Mouse (Mus musculus): ENCODE measurements around the gene Bves.
"Not testable (repeated sequence)": the region's sequence is repeated elsewhere in the genome, so short reads cannot be mapped to it uniquely, and the experiment has no call there.

Bves gene

DNA sequence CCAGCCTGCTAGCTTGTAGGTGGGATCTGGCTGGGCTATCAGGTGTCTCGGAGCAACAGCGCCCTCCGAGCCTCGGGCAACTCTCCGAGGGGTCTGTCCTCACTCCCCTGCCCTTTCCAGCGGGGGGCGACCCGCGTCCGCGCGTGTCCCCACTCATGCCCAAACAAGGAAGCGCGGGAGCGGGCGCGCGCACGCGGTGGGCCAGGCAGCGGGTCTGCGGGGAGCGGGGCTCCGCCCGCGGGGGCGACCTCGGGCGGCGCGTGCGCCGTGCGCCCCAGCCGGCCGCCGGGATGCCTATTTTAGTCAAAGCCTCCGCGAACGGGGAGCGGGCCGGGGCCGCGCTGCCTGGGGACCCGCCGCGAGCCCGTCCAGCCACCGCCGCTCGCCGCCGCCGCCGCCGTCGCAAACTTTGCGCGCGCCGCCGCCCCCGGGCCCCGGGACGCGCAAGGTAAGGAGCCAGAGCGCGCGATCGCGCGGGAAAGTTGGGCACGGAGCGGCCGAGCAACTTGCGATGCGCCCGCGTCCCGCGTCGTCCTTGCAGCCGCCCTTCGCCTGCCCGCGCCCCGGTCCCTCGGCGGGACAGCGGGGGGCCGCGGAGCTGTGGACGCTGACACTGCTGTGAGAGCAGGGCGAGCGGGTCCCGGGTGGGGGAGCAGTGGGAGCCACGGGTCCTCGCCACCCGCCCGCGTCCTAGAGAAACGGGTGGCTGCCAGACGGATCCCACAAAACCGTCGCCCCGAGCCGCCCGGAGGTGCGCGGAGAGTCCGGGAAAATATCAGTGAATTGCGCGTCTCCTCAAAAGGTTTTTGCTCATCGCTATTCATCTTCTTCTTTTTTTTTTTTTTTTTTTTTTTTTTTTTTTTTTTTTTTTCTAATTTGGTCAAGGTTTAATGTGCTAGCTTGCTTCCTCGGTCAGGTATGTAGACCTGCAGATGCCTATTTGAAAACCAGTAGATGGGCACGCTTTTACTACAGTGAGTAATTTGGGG lies at the start of gene Bves:
Bves (plus strand) TSS at position 339 of the 989 bp plus-strand sequence.
- peak; percentile 13 to 56 for DNase-seq

DNA sequence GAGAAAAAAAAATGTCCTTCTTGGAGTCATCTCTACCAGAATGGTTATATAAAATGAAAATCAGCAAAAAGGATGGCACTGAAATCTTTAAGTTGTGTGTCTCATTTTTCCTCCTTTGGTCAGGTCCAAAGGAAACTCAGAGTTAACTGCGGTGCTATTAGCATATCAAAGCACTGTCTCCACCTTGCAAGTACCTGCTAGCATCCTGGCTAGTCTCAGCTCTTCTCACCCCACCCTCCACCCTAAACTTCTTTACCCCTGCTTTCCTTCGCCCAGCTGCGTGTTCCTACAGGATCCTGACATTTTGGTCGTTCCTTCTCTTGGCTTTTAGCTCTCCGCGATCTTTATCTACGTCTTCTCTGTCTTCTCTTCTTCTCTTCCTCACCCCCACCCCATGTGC lies 47.2 kb upstream of the Bves start:
- DNase-seq, result no peak

DNA sequence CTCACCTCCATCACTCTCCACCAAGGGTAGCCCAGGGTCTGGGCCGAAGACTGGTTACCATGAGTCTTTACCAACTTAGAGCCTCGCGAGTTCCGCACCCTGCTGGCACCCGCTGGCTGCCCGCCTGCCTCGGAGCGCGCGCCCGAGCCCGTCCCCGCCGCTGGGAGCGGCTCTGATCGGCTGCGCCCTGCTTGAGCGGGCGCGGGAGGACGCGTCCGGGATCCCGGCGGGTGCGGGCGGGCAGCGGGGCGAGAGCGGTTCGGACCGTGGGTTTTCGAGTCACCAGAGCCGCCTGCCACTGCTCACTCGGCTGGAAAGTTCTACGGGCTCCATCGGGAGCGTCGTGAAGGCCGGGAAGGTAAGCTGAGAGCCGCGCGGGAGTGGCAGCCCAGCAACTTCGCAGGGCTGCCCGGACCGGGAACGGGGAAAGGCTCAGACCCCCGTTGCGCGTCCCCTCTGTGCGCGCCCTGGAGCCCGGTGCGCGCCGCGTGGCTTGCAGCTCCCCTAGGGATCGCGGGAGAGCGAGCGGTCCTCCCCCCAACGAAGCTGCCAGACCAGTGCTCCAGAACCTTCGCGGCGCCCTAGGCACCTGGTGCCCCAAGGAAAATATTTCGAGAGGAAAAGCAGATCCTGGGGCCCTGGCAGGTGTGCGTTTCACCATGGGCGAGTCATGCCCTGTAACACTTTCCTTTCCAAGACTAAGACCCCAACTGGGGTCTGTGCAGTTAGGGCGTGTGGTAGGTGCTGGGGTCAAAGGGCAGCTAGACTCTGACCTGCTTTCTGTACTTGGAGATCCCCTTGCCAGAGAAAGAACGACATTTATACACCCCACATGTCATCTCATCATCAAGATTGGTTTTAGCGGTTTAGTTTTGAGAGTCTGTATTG lies 46.1 kb upstream of the Bves start:
- peak; percentile 6 to 33 for DNase-seq

DNA sequence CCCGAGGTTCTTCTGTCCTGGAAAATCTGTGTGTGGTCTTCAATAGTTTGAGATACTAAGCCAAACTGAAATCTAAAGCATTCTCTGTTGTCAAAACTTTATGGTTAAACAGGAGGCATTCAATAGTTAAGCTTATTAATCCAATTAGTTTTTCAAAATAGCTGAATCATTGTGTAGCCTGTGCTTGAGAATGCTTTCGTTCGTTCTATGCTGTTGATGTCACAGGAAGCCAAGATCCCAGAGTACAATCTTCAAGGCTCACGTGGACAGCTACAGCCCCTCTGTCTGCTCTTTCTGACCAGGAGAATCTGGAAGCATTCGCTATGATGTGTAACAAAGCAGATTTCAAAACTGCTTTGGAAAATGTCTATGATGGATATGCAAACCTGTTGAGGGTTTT lies 45.0 kb upstream of the Bves start:
- no peak for DNase-seq

DNA sequence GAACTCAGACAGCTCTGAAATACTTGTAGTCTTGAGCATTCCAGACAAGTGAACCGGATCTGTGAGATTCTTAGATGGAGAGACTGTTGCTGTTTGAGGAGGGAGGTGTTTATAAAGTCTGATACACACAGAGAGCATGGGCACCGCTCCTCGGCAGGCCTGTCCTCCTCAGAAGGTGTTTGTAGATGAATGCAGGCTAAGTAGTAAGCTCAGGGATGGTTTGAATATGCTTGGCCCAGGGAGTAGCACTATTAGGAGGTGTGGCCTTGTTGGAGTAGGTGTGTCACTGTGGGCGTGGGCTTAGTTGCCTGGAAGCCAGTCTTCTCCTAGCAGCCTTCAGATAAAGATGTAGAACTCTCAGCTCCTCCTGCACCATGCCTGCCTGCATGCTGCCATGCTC lies 43.4 kb upstream of the Bves start:
- not testable (repeated sequence) for DNase-seq

DNA sequence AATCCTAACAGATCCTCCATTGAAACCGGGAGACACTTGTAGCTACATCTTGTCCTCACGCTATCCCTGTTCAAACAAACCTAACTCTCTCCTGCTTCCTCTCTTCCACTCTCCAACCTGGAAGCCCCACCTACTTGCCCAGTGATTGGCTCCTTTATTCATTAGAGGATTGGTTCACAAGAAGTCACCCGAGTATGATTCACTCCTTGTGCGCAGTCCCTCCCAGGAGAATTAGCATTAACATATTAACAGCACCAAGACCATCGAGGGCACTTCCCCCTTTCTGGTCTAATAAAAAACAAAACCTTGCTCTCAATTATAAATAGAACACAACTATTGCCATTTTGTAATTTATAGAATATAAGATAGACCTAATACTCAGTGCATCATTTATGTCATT lies 40.5 kb upstream of the Bves start:
- no peak for DNase-seq

DNA sequence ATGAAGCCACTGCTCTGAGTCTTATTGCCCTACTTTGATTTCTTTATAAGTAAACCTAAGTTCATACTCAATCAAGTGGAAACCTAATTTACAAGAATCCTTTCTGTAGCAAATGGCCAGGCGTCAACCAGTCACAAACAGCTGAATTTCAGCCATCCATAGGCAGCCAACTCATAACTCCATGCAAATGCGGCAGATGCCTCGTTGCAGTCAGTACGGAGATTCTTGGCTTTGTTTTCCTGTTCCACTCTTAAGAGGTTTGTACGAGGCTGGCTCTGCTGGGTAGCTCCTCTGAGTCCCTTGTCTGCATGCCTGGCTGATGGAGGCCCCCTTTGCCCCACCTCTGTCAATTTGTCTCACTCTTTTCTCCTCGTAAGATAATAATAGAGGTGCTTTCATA lies 37.1 kb upstream of the Bves start:
- DNase-seq, result no peak

DNA sequence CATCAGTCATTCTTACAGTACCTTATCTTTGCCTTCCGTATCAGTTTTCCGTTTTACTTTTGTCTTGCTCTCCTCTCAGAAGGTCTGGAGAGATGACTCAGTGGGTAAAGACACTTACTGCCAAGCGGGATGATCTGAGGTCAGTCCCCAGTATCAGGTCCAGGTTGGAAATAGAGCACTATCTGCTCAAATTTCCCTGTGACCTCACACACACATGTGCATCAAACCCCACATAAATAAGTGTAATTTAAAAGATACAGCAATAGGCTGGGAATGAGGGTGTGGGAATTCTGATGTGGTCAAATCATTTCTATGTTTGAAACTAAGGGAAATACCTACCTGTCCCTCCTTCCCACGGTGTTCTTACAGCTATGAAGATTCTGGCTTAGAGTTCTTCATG lies 36.1 kb upstream of the Bves start:
- no peak for DNase-seq

DNA sequence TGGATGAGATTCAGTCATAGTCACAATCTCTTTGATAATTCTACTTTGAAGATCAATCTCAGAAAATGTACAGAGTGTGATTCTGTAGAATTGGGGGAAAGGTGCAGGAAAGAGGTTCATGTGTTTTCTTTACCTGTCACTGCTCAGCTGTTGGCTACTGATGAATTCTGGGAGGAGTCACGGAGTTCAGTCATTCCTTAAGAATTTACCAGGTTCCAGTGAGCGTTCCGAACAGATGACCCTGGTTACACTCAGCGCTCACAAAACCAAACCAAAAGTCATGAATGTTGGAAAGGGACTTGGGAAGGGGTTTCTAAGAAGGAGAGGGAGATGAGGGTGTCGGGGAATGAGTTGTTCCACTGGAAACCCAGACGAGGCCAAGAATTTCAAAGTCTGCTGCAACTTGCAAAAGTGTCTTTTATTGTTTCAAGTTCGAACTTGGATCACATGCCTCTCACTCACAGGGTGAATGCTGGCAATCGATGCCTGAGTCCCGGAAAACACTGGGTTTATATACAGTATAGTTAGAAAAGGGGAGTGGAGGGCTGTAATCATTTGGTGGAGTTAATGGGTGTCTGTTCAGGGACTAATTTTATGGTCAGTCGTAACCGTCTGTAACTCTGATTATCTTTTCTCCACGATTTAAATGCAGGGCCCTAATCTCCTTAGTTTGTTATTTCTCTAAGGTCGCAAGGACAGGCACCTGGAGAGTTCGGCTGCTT lies 32.1 kb upstream of the Bves start:
- DNase-seq, result no peak

DNA sequence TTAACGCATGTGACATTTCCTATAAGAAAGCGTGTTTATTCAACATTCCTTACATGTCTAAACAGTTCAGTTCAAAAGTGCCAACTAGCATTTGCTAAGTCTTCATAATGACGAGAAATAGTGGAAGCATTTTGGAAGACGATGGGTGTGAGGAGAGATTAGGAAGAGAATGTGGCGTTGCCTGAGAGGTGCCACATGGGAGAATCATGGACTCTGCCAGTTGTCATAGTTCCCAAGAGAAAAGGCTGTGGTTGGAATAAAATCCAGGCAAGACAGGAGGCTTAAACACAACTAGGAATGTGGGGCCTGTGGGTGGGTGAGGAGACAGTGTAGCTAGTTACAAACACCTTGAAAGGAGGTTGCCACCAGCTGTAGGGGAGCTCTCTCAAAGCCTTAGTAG lies 30.4 kb upstream of the Bves start:
- peak in 1 of 2 experiments; percentile 38 for DNase-seq

DNA sequence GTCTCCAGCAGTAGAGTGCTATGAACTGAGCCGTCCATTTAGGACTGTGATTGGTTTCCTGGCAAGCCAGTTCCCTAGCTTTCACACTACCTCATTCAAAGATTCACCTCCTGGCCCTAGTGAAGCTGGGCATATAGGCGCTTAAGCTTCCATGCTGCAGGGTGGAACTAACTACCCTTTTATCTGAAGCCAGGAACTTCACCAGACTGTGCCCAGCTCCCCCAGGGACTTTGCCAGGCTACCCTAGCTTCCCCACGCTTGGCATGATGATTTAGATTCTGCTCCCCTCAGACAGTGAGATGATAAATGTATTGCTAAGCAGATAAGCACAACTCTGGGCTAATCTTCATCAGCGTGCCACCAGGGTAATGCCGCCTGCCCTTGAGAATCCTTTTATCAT lies 24.4 kb upstream of the Bves start:
- no peak for DNase-seq

DNA sequence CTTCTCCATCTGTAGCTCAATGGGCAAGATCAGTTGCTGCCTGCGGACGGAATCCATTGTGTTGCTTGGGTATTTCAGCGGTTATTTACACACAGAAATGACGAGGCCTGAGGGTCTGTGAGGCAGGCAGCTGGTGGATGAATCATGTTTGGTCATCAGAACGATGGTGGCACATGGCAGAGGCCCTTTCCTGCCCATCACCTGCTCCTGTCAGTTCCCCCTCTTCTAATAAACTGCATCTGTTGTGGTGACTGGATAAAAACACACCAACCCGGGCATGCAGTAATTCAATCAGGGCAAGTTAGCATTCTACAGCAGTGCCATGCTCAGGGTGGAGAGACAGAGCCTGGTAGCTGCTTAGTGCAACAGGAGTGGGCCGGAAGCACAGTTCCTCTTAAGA lies 23.9 kb upstream of the Bves start:
- DNase-seq, result no peak

DNA sequence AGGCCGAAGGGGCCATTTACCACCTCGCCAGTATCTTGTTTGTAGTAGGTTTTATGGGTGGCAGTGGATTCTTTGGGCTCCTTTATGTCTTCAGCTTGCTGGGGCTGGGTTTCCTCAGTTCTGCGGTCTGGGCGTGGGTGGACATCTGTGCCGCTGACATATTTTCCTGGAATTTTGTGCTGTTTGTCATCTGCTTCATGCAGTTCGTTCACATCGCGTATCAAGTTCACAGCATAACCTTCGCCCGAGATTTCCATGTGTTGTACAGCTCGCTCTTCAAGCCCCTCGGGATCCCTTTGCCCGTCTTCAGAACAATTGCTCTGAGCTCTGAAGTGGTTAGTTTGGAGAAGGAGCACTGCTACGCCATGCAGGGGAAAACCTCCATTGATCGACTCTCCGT lies 20.7 kb upstream of the Bves start:
- DNase-seq, result no peak

DNA sequence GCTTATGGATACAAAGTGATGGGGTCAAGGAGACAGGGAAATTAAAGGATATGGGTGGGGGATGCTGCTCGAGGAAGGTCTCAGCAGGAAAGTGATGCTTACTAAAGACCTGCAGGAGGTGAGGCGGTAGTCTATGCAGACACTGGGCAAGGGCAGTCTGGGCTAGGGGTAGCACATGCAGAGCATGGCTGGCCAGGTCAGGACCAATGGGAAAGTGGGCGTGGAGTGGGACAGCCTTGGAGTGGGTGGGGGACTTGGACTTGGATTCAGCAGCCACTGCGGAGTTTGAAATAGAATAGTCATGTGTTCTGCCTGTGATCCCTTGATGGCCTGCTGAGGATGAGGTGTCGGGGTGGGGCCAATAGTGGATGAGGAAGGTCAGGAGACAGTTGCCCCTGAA lies 16.6 kb upstream of the Bves start:
- no peak for DNase-seq

DNA sequence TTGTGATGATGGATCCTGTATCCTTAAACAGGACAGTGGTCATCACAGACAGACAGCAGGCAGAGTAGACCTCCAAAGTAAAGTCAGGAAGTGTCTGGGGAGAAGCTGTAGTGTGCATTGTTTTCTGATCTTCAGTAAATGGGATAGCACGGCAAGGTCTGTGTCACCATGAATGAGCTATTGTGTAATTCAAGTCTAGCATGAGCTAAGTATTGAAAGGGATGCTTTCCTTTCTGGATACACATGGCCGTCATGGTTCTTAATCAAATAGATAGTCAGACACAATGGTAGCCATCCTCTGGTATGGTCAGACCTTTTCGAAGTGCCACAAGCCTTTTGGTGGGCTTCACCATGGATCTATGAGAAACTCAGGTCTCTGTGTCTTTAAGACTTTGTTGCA lies 15.3 kb upstream of the Bves start:
- DNase-seq, result no peak

DNA sequence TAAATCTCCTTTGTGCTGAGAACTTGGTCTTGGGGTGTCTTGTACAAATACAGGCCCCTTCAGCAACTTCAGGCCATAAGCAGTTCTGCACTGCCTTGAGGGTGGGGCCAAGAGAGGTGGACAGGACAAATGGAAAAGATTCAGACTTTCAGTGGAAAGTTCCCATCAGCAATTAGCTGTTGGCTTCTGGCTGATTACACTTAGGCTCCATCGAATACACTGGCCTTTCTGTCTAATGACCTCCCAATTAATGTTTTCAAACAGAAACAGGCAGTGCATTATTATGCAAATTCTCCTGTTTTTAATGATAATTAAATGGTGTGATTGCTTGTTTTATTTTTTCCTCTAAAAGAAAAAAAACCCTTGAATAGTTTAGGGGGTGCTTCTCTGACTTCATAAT lies 11.4 kb upstream of the Bves start:
- DNase-seq, result no peak

DNA sequence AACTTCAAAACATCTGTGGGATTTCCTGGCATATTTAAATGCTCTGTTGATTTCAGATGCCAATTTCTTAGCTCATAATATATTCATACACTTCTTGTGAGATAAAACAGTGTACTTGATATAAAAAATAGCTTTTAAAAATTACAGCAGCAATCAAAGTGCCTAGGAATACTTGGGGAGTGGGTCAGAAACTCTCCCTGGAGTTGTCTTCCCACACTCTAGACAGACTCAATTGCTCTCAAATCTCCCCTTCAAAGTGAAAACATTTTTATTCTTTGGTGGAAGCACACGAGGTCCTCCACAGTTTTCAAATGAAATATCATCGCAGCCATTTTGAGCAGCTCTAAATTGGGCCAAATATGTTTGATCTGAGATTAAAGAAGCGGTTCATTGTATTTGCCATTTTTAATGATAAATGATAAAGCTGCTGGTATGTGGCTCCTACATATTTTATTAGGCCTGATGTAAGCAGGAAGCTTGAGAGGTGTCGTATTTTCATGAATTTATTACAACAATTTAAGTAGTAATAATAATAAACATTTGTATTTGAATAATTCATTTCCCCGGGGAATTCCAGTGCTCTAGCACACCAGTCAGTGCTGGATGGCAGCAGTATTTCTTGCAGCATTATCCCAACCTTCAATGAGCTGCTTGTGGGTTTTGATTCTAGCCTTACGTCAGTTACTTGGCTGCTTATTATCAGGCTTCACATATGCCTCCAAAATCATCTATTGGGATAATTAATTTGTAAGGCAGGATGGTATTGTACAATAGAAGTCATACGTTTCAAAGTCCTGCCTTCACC lies 7.2 kb upstream of the Bves start:
- no peak for DNase-seq

DNA sequence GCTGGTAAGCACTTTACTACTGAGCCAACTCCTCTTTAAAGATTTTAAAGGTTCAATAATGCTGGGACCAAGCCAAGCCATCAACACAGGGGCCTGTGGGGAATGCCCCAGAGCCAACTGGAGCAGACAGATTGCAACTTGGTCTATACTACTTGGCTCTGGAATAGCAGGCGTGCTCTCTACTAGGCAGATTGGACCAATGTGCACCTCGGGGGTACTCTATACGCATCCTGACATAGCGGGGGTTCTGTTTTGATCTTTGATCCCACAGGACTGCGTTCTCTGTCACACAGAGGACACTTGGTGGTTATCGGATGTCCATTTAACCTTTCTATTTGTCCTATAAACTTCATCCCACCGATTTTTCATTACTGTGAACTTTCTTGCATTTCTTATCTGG lies 647 bp upstream of the Bves start:
- no peak for DNase-seq

DNA sequence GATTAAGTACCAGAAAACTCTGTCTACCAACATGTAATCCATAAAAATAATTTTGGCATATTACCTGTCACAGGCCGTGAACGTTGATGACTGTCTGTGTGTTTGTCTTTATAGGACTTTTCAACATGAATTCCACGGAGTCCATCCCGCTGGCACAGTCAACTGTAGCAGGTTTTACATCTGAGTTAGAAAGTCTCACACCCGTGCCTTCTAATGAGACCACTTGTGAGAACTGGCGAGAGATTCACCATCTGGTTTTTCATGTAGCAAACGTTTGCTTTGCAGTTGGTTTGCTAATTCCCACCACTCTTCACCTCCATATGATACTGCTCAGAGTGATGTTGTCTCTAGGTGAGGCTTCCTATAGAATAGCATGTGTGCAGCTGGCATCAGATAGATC lies 3.5 kb downstream of the Bves start:
- DNase-seq, result no peak

DNA sequence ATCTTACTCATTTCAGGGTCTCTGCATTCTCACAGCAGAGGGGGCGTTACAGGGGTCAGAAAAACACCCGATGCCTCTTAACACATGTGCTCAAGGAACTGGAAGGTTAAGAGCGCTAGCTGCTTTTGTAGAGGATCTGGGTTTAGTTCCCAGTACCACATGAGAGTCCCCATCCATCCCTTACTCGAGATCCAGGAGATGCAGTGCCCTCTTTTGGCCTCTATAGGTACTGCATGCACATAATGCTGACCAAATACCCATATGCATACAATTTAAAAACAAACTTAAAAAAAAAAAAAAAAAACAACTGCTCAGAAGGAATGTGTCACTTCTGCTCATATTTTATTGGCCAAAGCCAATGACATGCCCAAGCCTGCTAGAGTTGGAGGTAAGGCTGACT lies 8.8 kb downstream of the Bves start:
- no peak for DNase-seq

DNA sequence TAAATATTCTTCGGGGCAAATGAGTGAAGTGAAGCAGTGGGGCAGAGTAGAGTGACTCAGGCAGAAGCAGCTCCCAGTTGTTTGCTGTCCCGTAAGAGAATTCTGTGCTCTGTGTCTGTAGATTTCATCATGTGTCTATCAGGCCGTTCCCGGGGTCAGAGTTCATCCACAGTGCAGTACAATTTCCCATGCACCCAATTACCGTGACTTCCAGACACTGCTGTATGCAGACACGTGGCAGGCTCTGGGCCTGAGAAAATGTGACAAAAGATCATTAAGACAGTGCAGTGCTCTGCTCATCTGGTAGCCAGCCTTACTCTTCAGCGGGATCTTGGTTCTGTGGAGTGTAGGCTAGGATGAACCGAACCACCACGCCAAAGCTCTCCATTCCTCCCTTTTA lies 9.6 kb downstream of the Bves start:
- no peak for DNase-seq

DNA sequence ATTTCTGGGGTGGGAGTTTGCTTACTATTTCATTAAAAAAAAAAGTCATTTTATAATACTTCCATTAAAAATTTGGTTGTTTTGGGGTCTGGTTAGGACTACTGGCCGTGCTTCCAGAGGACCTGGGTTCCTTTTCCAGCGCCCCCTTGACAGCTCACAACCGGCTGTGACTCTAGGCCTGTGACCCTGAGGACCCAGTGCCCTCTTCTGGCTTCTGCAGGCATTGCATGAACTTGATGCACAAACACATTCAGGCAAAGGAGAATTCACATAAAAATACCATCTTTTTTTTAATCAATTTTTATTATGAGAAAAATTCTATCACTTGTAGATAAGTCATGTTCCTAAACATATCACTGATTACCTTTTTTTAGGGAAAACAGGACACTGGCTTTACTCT lies 12.6 kb downstream of the Bves start:
- not testable (repeated sequence) for DNase-seq

Measured in lung, postnatal 4 days (tissue).